Mouse (Mus musculus) heart, postnatal 36 days (tissue): Measurements from ENCODE around the gene Ascl3. TPM values are rescaled to one million over a fixed set of nuclear protein-coding genes. Genes with fewer than 3 reads are reported as not detected.
A peak's percentile ranks its signal among the peaks of the same experiment; 100 is the strongest.

Source experiments
- DNase-seq, 2 experiments: peaks; one replicate each; pipeline ENCODE4 v3.0.0; 2021 to 2022
- intact Hi-C: fragments of 180-260 bp; cut with DNase I; formaldehyde crosslinking; loops from one replicate; pipeline ENCODE4 v1.15.1; 2025
- total RNA-seq, 2 experiments: library from RNA; stranded (reverse); gene quantifications; 2 replicates each; pipeline ENCODE4 v1.2.3; 2021

Ascl3 gene
- total RNA-seq: not detected

DNA sequence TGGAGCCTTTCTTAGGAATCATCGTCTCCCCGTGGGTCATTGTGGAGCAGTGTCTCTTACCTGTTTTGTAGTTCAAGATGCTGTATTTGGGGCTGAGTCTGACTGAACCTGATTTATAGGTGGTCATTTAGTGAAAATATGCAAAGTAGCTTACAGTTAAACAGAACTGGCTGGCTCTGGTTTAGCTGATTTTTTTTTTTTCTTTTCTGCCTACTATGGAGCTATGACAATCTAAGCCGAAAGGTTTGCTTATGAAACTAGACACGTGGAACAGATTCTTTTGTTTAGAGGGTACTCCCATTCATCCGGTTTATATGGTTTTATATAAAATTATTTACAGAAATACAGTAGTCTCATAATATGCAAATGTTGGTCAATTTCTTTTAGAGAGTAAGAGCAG, at the start of gene Ascl3:
Gene Ascl3 (minus strand): TSS at position 101 of the 400 bp plus-strand sequence.
- DNase-seq: no peak
- intact Hi-C loops: no loop called here

DNA sequence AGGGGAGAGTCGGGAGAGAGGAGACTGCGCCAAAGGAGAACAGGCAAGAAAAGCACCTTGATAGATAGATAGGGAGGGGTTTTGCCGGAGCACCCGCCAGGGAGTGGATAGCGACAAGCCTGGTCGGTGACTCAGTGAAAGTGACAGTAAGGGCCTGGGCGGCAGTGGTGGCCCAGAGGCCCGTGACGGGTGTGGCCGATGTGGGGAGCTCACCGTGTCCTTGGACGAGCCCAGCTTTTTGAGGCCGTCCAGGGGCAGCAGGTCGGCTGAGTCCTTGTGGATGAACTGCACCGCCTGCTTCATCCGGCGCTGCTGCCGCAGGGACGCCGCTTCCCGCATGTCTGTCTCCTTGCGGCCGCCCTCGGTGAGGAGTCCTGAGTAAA, 49.6 kb upstream of the Ascl3 start:
- intact Hi-C loops: no loop called here
- DNase-seq: peak in 1 of 2 experiments; percentile 22

DNA sequence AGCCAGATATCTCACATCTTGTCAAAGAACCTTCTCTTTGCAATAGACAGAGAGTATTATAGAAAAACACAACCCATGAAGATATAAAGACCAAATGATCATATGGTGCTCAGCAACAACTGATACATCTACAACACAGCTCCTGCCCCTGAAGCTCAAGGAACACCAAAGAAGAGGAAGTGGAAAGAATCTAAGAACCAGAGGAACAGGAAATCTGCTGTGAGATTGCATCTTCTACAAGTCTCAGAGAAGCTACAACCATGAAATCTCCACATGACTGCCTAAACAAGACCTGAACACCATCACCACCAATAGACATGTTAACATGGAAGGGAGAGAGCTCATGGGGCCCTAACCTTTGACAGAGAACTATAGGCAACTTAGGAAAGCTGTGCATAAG, 40.7 kb upstream of the Ascl3 start:
- no peak for DNase-seq
- intact Hi-C loops: no loop called here

DNA sequence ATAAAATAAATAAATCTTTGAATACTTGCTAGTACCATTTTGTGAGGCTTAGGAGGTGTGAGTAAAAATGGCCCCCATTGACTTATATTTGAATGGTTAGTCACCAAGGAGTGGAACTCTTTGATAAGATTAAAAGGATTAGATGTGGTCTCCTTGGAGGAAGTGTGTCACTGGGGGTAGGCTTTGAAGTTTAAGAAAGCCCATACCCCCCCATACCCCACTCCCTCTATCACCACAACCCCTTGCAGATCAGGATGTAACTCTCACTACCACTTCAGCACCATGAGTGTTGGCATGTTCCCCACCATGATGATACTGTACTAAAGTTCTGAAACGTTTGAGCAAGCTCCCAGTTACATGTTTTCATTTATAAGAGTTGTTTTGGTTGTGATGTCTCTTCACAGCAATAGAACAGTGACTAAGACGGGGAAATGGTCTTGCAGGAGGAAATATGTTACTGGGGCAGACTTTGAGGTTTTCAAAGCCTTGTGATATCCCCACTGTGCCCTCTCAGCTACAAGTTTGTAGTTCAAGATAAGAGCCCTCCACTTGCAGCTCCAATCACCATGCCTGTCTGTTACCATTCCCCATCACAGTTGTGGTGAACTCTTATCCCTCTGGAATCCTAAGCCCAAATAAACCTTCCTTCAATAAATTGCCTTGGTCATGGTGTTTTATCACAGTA, 37.3 kb upstream of the Ascl3 start:
- DNase-seq: no peak
- intact Hi-C loops: loop anchor here (5.0 kb wide), 1 partner anchor 527 kb away; no protein-coding TSS in a partner anchor

DNA sequence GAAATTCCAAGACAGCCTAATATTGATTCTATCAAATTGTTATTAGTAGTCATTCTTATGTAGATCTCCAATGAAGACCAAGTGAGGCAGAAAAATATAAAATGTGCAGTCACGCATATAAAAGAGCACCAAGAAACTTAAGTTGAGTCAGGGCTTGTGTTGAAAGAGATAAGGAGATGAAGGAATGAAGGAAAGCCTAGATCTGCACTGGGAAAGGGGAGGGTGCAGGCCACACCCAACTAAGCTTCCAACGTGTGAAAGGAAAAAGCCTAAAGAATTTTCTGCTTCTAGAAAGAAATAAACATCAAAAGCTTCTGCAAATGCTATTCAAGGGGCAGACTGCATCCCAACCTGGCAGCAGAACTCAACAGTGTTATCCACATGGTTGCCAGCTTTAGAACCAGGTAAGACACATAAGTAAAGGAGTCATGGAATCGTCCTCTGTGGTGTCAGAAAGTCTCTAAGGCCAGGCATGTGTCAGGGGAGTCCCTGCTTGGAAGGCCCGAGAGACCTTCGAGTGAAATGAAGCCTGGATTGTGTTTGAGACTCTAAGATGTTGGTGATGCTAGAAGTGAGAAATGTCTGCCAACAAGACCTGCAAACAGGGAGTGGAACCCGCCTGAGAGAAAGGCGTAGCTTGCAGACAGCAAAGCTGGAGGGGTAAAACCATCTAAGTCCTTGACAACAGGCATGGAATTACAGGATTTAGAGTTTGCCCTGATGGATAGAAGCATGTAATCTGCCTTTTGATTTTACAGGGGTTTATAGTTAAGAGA, 36.2 kb upstream of the Ascl3 start:
- intact Hi-C loops: loop anchor here (5.0 kb wide), 1 partner anchor 525 kb away; no protein-coding TSS in a partner anchor
- no peak for DNase-seq

DNA sequence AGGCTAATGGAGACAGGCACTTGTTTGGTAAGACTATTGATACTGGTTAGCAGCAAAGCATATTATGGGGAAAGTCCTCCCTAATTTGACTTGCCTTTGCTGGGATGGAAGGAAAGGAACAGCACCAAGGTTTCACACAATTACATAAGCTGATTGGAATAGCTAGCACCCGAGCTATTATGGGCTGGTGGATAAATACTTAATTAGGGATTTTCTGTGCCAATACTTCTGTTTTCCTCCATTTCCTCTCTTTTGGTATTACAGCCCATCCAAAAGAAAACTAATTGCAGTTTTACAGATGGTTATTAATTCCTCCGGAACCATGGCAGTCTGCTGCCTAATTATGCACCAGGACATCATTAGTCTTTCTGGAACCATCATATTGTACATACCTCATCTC, 32.5 kb upstream of the Ascl3 start:
- intact Hi-C loops: no loop called here
- DNase-seq: no peak

DNA sequence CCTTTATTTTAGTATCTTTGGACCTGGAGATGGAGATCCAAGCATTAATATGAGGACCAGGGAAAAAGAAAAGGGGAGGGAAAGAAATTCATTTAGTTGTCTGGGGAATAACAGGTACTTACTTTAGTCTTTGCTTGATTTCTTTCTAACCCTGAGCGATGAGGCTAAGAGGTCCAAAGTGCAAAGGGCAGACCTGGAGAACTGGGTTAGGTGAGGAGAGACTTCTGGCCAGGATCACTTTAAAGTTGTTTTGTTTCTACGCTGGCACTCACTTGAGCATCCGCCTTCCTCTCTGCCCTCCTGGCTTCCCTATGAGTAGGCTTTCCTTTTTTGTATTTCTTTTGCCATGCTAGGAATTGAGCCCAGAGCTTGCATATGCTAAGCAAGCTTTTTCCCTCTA, 24.8 kb upstream of the Ascl3 start:
- DNase-seq: no peak
- intact Hi-C loops: no loop called here

DNA sequence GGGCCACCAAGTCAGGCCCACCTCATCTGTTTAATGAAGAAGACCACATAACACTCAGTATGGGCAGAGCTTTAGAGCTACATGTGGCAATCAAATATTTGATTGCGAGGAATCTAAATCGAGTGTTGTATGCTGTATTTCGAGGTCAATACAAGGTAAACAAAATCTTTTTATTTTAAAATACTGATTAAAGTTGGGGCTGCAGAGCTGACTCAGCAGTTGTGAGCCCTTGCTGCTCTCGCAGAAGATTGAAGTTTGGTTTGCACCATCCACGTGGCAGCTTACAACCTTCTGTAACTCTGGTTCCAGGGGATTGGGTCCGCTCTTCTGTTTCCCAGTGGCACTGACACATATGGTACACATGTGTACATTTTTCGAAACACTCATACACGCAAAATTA, 22.5 kb upstream of the Ascl3 start:
- DNase-seq: no peak
- intact Hi-C loops: no loop called here

DNA sequence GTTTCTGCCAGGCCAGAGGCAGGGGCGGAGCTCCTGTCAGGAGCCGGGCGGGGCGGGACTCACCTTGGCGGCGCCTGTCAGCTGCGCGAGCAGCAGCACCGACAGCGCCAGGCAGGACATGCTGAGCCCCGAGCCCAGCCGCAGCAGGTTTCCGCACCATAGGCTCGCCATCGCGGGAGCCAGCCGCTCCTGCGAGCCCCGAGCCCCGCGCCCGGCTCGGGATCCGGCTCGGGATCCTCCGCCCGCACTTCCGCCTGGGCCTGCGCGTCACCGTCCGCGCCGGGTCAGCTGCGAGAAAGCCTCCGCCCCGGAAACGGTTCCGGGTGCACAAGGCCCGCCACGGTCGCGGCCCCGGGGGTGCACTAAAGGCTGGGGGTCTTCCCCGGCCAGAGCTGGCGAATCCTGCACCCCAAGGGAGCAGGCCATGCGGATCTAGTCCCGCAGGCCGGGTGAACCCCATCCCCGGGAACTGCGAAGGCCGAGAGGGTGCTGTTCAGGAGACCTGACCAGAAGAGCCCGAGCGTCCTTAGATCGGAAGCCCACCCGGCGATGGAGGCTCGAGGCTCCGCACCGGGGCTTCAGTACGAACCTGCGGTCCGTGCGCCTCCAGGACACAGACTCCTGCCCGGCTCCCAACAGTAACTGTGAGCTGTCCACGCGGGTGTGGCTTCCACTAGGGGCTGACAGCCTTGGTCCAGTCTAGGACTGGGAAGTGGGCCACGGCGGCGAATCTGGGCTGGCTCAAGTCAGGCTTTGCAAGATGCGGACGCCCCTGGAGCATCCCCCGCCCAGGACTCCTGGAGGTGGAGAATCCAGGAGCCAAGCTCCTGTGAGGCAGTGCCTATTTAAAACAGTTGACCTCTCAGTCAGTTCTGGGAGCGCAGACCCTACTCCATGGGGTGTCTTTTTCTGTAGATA, 20.7 kb upstream of the Ascl3 start, which contains the start of gene Tmem9b:
Gene Tmem9b (minus strand): TSS at position 868 of the 918 bp plus-strand sequence.
- DNase-seq: peak; percentile 81 to 91
- intact Hi-C loops: no loop called here

DNA sequence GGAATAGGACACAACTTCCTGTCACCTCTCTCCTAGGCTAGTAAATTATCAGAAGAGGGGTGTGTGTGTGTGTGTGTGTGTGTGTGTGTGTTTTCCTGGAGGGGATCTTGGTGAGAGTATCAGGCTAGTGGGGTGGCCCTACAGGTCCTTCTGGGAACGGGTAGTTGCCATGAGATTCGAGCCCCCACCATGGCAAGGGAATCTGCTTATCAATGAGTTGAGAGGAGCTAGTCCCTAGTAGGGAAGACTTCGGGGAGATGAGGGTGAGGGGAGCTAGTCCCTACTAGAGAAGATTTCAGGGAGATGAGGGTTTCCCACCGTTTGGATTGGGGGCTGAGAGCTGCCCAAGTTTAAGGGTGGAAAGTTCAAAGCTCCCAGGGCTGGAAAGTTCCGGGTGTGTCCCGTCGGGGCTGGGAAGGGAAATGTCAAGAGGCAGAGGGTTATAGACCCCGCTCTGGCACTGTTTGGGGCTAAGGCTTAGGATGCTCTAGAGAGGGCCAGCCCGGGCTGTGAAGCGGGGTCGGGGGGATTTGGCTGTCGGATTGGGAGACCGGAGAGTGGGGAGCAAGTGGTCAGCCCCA, 20.0 kb upstream of the Ascl3 start:
- intact Hi-C loops: no loop called here
- no peak for DNase-seq

DNA sequence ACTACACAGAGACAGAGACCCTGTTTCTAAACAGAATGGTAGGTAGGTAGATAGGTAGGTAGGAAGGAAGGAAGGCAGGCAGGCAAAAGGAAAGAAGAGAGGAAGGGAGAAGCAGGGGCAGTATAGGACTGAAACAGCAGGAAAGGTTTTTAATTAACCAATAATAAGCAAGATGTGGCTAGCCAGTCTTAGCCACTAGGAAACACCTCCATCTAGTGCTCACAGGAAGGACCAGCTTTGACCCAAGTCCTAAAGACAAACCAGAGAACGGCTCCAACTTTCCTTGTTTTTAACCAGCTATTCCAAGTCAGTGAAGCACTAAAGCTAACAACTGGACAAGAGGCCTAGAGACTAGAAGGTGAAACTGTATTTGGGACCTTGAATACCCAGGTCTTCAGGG, 16.2 kb upstream of the Ascl3 start:
- no peak for DNase-seq
- intact Hi-C loops: no loop called here

DNA sequence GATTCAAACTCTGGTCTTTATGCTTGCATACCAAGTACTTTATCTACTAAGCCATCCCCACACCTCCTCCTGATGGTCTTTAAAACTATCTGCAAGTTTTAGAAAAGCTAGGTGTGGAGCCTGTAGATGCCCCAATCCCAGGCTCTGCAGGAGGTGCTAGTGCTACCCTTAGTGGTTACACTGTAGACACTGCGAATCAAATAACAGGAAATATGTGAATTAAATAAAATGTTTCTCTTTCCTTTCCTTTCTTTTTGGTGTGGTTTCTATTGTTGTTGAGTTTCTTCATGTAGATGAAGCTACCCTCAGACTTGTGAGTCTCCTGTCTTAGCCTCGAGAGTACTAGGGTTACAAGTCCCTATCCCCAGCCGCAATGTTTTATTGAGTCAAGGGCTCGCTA, 10.2 kb upstream of the Ascl3 start:
- intact Hi-C loops: no loop called here
- no peak for DNase-seq

DNA sequence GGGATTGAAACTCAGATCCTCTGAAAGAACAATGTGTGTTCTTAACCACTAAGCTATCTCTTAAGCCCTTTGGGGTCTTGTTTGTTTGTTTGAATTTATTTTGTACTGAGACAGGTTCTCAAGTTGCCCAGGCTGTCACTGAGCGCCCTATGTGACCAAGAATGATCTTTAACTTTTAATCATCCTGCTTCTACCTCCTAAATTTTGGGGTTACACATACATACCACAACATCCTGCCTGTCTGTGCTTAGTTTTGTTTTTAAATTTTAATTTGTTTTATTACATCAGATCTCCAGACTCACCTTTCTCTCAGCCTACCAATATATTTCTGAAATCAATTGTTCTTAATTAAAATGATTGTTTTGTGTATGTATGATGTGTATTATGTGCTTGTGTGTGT, 9.5 kb upstream of the Ascl3 start:
- intact Hi-C loops: no loop called here
- DNase-seq: no peak

DNA sequence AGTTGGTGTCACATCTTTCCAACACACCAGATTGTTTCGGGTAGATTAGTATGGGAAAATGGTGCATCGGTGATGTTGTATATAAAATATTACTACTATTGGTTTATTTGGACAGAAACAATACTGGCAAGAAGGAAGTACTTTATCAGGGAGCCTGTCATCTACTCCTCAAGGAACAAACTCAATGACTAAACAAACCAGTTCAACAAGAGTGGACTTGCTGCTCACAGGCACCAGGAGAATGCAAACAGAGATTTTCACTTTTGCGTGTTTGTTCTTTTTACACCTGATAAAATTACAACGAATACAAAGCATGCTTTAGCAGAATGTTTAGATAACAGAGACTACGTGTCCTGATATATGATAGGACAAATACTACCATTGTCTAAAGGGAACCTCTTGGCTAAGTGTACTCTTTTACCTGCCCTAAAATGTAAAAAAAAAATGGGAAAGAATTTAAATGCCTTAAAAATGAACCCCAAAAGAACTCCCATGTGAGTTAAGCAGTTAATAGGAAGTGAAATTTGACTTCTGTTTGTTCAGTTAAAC, 8.4 kb upstream of the Ascl3 start:
- intact Hi-C loops: no loop called here
- no peak for DNase-seq

DNA sequence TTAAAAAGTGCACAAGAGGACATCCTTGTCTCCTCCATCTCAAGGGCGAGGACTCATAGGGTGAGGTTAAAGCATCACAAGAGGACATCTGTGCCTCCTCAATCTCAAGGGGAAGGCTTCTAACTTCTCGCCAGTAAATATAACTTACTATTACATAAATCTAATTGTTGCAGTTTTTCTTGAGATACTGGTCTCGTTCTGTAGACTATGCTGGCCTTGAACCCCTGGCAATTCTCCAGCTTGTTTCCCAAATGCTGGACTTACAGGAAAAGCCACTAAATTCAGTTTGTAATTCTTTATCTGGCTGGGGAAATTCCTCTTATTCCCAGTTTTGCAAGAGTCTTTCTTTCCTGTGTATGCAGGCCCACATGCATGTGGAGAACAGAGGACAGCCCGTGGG, 3.3 kb upstream of the Ascl3 start:
- no peak for DNase-seq
- intact Hi-C loops: no loop called here

DNA sequence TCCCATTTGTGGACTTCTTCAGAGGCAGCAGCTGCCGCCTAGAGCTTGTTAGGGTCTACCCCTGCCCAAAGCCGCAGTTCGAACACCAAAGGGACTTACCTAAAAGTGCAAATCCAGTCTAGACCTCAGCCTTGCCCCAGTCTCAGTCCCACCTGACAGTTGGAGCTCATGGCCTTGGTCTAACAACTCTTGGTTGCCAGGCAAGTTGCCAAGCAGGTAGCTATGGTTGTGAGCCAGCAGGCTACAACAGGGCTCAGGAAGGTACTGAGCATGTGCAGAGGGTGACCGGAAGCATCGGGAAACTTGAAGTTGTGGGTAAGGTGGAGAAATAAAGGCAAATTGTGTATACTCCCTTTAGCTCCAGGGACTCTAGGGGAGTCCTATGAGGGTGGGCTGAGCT, 7.8 kb downstream of the Ascl3 start, which contains the start of gene BC051019:
Gene BC051019 (minus strand): TSS at position 154 of the 400 bp plus-strand sequence.
- DNase-seq: no peak
- intact Hi-C loops: no loop called here

DNA sequence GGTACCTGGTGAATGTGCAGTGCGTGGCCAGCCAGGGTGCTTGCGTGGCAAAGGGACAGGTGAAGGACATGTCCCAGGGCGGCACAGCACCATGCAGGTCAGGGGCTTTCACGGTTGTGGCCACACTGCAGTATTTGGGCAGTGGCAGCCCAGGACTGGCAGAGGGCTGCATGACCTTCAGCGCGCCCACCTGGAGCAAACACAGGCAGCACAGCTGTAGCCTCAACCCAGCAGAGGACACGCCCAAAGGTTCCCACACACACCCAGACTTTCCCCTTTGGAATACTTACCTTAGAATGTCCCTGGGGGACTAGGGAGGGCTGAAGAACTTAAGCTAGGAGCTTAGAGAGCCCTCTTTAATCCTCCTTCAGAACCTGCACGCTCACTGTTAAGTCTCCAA, 8.4 kb downstream of the Ascl3 start:
- intact Hi-C loops: no loop called here
- DNase-seq: no peak

DNA sequence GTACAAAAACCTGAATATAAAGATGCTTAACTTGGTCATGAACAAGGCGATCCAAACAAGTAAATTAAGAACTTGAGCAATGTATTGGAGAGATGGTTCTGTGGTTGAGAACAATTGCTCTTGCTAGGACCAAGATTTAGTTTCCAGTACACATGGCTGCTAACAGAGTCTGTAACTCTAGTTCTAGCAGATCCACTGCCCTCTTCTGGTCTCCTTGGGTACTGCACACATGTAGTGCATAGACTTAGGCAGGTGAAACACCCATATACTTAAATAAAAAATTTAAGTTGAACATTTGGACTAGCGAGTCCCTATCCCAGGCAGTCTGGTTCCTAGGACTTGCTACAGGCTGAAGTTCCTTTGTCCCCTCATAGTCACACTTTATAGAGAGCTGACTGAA, 8.9 kb downstream of the Ascl3 start:
- no peak for DNase-seq
- intact Hi-C loops: no loop called here

DNA sequence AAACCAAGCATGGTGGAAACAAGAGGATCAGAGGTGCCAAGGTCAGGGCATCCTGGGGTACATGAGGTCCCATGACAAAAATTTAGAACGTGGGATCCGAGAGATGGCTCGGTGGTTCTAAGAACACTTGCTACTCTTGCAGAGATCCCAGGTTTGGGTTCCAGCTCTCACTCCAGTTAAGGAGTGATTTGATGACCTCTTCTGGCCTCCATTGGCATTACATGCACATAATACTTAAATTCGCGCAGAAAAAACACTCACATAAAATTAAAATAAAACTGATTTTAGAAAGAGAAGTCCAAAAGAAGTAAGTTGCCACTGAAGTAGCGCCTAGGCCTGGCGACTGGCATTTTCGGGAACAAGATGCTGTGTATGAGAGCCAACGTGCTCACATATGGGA, 12.2 kb downstream of the Ascl3 start:
- intact Hi-C loops: loop anchor here (5.0 kb wide), 1 partner anchor 87 kb away; no protein-coding TSS in a partner anchor
- peak; percentile 28 to 35 for DNase-seq

DNA sequence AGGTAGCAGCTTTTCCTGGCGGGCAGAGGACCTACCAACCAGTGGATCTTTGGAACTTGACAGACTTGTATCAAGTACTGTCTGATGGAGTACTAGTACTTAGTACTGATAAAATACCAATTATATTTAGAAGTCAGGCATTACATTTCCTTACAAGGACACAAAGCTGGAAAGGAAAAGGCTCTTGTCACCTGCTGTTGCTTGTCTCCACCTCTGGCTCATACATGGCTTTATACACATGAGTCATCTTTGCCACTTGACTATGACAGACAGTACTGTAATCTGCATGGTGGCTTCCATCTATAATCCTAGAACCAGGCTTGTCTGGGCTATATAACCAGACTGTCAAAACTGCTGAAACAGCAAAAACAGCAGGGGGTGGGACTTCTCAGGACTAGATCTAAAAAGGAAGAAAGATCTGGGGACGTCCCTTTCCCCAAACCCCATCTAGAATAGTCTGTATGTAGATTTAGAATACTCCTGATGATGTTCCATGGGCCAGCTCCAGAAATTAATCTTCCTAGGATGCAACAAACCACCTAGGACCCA, 18.0 kb downstream of the Ascl3 start:
- no peak for DNase-seq
- intact Hi-C loops: no loop called here
